Mouse (Mus musculus): ENCODE results near the gene Areg. TPM values are rescaled to one million over a fixed set of nuclear protein-coding genes. Genes with fewer than 3 reads are reported as not detected.
A peak's percentile ranks its signal among the peaks of the same experiment; 100 is the strongest.

Areg gene
- polyA plus RNA-seq (2014; fragmentation: Nextera tagmentation; extraction: Ambion mirVana): 0.37 TPM in 1 of 2 replicates, not detected in the other

- WGBS (ENCODE audit: insufficient replicate concordance): under 1% methylated on average over 40 of the region's 44 CpGs
- Histone ChIP-seq H3K4me1 (ENCODE audit: control insufficient read depth, insufficient read depth, low read length) (no peaks in the 10 kb centered on the region), H3K36me3 (ENCODE audit: control insufficient read depth, insufficient read depth, low read length) (no peaks in the 10 kb centered on the region), H3K4me3 (ENCODE audit: low read depth, low read length) (peak within 1 kb of the TSS; percentile 61), H3K27me3 (ENCODE audit: control insufficient read depth, insufficient read depth, low read length) (peaks cover 17% of the 10 kb centered on the region; the same call in 1 of the 2 replicates), H3K27ac (ENCODE audit: low read depth, low read length) (no peak within 1 kb of the TSS), H3K4me2 (peak within 1 kb of the TSS; percentile 86), H3K9me3 (replicated peaks; ENCODE audit: control insufficient read depth, low read length) (no peaks in the 10 kb centered on the region), H3K9ac (ENCODE audit: low read depth, low read length) (peak within 1 kb of the TSS; percentile 65; the same call in 1 of the 2 replicates)
- peak; percentile 67; the same call in 1 of the 2 replicates for ATAC-seq (replicated peaks; ENCODE audit: insufficient number of reproducible peaks, low FRiP score, low TSS enrichment)
These were observed at the start of gene Areg for GRCm38 (mm10) chr5:91139446-91139873. Gene Areg, plus strand, starts transcription at chr5:91139599.

DNA sequence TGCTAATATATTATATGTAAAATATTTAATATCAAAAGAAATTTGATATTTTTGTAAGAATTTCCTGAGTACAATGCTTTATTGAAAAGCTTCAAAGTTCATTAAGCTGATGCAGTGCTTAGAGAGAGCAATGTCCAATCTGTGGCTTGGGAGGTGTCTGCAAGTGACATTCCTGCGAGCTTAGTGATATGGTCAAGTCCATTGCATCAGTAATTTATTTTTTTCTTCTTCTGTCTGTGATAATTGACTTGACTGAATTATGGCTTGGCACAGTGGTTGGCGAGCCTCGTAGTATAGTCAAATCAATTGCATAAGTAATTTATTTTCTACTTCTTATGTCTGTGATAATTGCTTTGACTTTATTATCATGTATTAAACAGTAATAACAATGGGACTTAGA, 49.1 kb upstream of the Areg start:
- no peak overlapping the region for H3K4me2 ChIP-seq
- no peaks in the 10 kb centered on the region for H3K27me3 ChIP-seq (ENCODE audit: control insufficient read depth, insufficient read depth, low read length)
- ATAC-seq (replicated peaks; ENCODE audit: insufficient number of reproducible peaks, low FRiP score, low TSS enrichment): no peak
- H3K4me1 ChIP-seq (ENCODE audit: control insufficient read depth, insufficient read depth, low read length): no peaks in the 10 kb centered on the region
- H3K9me3 ChIP-seq (replicated peaks; ENCODE audit: control insufficient read depth, low read length): no peaks in the 10 kb centered on the region
- no peak overlapping the region for H3K27ac ChIP-seq (ENCODE audit: low read depth, low read length)
- H3K36me3 ChIP-seq (ENCODE audit: control insufficient read depth, insufficient read depth, low read length): no peaks in the 10 kb centered on the region
- H3K9ac ChIP-seq (ENCODE audit: low read depth, low read length): no peak overlapping the region
- WGBS (ENCODE audit: insufficient replicate concordance): 87% methylated on average over 3 of the region's 3 CpGs
- H3K4me3 ChIP-seq (ENCODE audit: low read depth, low read length): no peak overlapping the region

GRCm38 (mm10) chr5:91097911-91098614, 41.3 kb upstream of the Areg start:
- ATAC-seq (replicated peaks; ENCODE audit: insufficient number of reproducible peaks, low FRiP score, low TSS enrichment): no peak
- H3K4me3 ChIP-seq (ENCODE audit: low read depth, low read length): no peak overlapping the region
- WGBS (ENCODE audit: insufficient replicate concordance): 85% methylated on average over 10 of the region's 10 CpGs
- H3K36me3 ChIP-seq (ENCODE audit: control insufficient read depth, insufficient read depth, low read length): no peaks in the 10 kb centered on the region
- H3K27me3 ChIP-seq (ENCODE audit: control insufficient read depth, insufficient read depth, low read length): no peaks in the 10 kb centered on the region
- no peaks in the 10 kb centered on the region for H3K4me1 ChIP-seq (ENCODE audit: control insufficient read depth, insufficient read depth, low read length)
- H3K9ac ChIP-seq (ENCODE audit: low read depth, low read length): no peak overlapping the region
- H3K9me3 ChIP-seq (replicated peaks; ENCODE audit: control insufficient read depth, low read length): no peaks in the 10 kb centered on the region
- no peak overlapping the region for H3K27ac ChIP-seq (ENCODE audit: low read depth, low read length)
- no peak overlapping the region for H3K4me2 ChIP-seq

- H3K27me3 ChIP-seq (ENCODE audit: control insufficient read depth, insufficient read depth, low read length): no peaks in the 10 kb centered on the region
- H3K9ac ChIP-seq (ENCODE audit: low read depth, low read length): no peak overlapping the region
- no peak for ATAC-seq (replicated peaks; ENCODE audit: insufficient number of reproducible peaks, low FRiP score, low TSS enrichment)
- 85% methylated on average over 5 of the region's 5 CpGs for WGBS (ENCODE audit: insufficient replicate concordance)
- H3K4me3 ChIP-seq (ENCODE audit: low read depth, low read length): no peak overlapping the region
- no peak overlapping the region for H3K27ac ChIP-seq (ENCODE audit: low read depth, low read length)
- H3K36me3 ChIP-seq (ENCODE audit: control insufficient read depth, insufficient read depth, low read length): no peaks in the 10 kb centered on the region
- H3K4me1 ChIP-seq (ENCODE audit: control insufficient read depth, insufficient read depth, low read length): no peaks in the 10 kb centered on the region
- H3K4me2 ChIP-seq: no peak overlapping the region
- no peaks in the 10 kb centered on the region for H3K9me3 ChIP-seq (replicated peaks; ENCODE audit: control insufficient read depth, low read length)
These were observed 37.7 kb upstream of the Areg start for GRCm38 (mm10) chr5:91101742-91102141.

- Histone ChIP-seq H3K4me1 (ENCODE audit: control insufficient read depth, insufficient read depth, low read length) (no peaks in the 10 kb centered on the region), H3K27me3 (ENCODE audit: control insufficient read depth, insufficient read depth, low read length) (no peaks in the 10 kb centered on the region), H3K9me3 (replicated peaks; ENCODE audit: control insufficient read depth, low read length) (no peaks in the 10 kb centered on the region), H3K36me3 (ENCODE audit: control insufficient read depth, insufficient read depth, low read length) (no peaks in the 10 kb centered on the region), H3K4me2 (no peak overlapping the region), H3K4me3 (ENCODE audit: low read depth, low read length) (no peak overlapping the region), H3K27ac (ENCODE audit: low read depth, low read length) (no peak overlapping the region), H3K9ac (ENCODE audit: low read depth, low read length) (no peak overlapping the region)
- no peak for ATAC-seq (replicated peaks; ENCODE audit: insufficient number of reproducible peaks, low FRiP score, low TSS enrichment)
- 72% methylated on average over 7 of the region's 7 CpGs for WGBS (ENCODE audit: insufficient replicate concordance)
These were observed 35.3 kb upstream of the Areg start for GRCm38 (mm10) chr5:91103943-91104665.

DNA sequence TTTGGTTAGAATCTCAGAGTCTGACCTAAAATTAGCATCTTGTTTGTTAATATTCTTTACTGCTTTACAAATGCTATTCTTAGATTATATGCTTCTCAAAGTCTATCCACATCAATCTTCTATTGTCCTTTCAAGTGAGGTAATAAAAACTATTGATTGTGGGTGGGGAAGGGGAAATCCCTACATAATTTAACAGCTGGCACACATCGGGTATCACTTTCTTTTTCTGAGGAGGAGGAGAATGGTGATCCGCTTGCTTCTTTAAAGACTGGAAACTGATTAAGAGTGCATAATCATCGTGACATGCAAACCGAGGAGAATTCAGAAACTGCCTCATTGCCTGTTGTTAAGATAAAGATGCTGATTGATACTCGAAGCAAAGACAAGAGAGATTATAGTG, 33.2 kb upstream of the Areg start:
- 72% methylated on average over 5 of the region's 5 CpGs for WGBS (ENCODE audit: insufficient replicate concordance)
- no peaks in the 10 kb centered on the region for H3K9me3 ChIP-seq (replicated peaks; ENCODE audit: control insufficient read depth, low read length)
- H3K27ac ChIP-seq (ENCODE audit: low read depth, low read length): no peak overlapping the region
- no peaks in the 10 kb centered on the region for H3K27me3 ChIP-seq (ENCODE audit: control insufficient read depth, insufficient read depth, low read length)
- no peak for ATAC-seq (replicated peaks; ENCODE audit: insufficient number of reproducible peaks, low FRiP score, low TSS enrichment)
- H3K4me3 ChIP-seq (ENCODE audit: low read depth, low read length): no peak overlapping the region
- no peak overlapping the region for H3K4me2 ChIP-seq
- no peak overlapping the region for H3K9ac ChIP-seq (ENCODE audit: low read depth, low read length)
- no peaks in the 10 kb centered on the region for H3K36me3 ChIP-seq (ENCODE audit: control insufficient read depth, insufficient read depth, low read length)
- H3K4me1 ChIP-seq (ENCODE audit: control insufficient read depth, insufficient read depth, low read length): no peaks in the 10 kb centered on the region

- H3K4me2 ChIP-seq: no peak overlapping the region
- no peaks in the 10 kb centered on the region for H3K27me3 ChIP-seq (ENCODE audit: control insufficient read depth, insufficient read depth, low read length)
- WGBS (ENCODE audit: insufficient replicate concordance): 79% methylated on average over 6 of the region's 6 CpGs
- H3K27ac ChIP-seq (ENCODE audit: low read depth, low read length): no peak overlapping the region
- H3K36me3 ChIP-seq (ENCODE audit: control insufficient read depth, insufficient read depth, low read length): no peaks in the 10 kb centered on the region
- H3K4me1 ChIP-seq (ENCODE audit: control insufficient read depth, insufficient read depth, low read length): no peaks in the 10 kb centered on the region
- H3K9ac ChIP-seq (ENCODE audit: low read depth, low read length): no peak overlapping the region
- no peaks in the 10 kb centered on the region for H3K9me3 ChIP-seq (replicated peaks; ENCODE audit: control insufficient read depth, low read length)
- H3K4me3 ChIP-seq (ENCODE audit: low read depth, low read length): no peak overlapping the region
- ATAC-seq (replicated peaks; ENCODE audit: insufficient number of reproducible peaks, low FRiP score, low TSS enrichment): no peak
These were observed 29.3 kb upstream of the Areg start for GRCm38 (mm10) chr5:91110023-91110670.

GRCm38 (mm10) chr5:91111019-91111418, 28.4 kb upstream of the Areg start:
- Histone ChIP-seq H3K4me3 (ENCODE audit: low read depth, low read length) (no peak overlapping the region), H3K27ac (ENCODE audit: low read depth, low read length) (no peak overlapping the region), H3K4me1 (ENCODE audit: control insufficient read depth, insufficient read depth, low read length) (no peaks in the 10 kb centered on the region), H3K9ac (ENCODE audit: low read depth, low read length) (no peak overlapping the region), H3K9me3 (replicated peaks; ENCODE audit: control insufficient read depth, low read length) (no peaks in the 10 kb centered on the region), H3K36me3 (ENCODE audit: control insufficient read depth, insufficient read depth, low read length) (no peaks in the 10 kb centered on the region), H3K4me2 (no peak overlapping the region), H3K27me3 (ENCODE audit: control insufficient read depth, insufficient read depth, low read length) (no peaks in the 10 kb centered on the region)
- WGBS (ENCODE audit: insufficient replicate concordance): 84% methylated on average over 8 of the region's 8 CpGs
- no peak for ATAC-seq (replicated peaks; ENCODE audit: insufficient number of reproducible peaks, low FRiP score, low TSS enrichment)

Measured in heart, embryonic 11.5 days (tissue).